Mouse (Mus musculus) myocyte (in vitro differentiated cells): ENCODE measurements around the gene Mitf.

Experiments
- E2F4 ChIP-seq: IDR thresholded peaks from one replicate; pipeline ENCODE4 v1.6.1; 2011; ENCODE audit warnings: mild to moderate bottlenecking, control low read depth, moderate library complexity; ENCODE audit not compliant: insufficient read depth
- MAX ChIP-seq: IDR thresholded peaks from one replicate; pipeline ENCODE4 v1.6.1; 2011; ENCODE audit warnings: low read depth, mild to moderate bottlenecking, control low read depth
- POLR2A ChIP-seq: IDR thresholded peaks from one replicate; pipeline ENCODE4 v1.6.1; 2011; ENCODE audit warnings: low read depth, mild to moderate bottlenecking, control low read depth, moderate library complexity; ENCODE audit not compliant: insufficient read length
- POLR2AphosphoS2 ChIP-seq: IDR thresholded peaks from one replicate; pipeline ENCODE4 v1.6.1; 2011; ENCODE audit warnings: low read depth, control low read depth; ENCODE audit not compliant: insufficient read length
- REST ChIP-seq: IDR thresholded peaks from one replicate; pipeline ENCODE4 v1.6.1; 2011; ENCODE audit warnings: mild to moderate bottlenecking, control low read depth, moderate library complexity; ENCODE audit not compliant: insufficient read depth, insufficient read length
- SRF ChIP-seq: IDR thresholded peaks from one replicate; pipeline ENCODE4 v1.6.1; 2011; ENCODE audit warnings: low read depth; ENCODE audit not compliant: control insufficient read depth, insufficient read length
- TCF12 ChIP-seq: IDR thresholded peaks from one replicate; pipeline ENCODE4 v1.6.1; 2011; ENCODE audit warnings: mild to moderate bottlenecking, control low read depth; ENCODE audit not compliant: poor library complexity, insufficient read depth, severe bottlenecking
- USF1 ChIP-seq: IDR thresholded peaks from one replicate; pipeline ENCODE4 v1.6.1; 2011; ENCODE audit warnings: low read depth, mild to moderate bottlenecking, control low read depth, moderate library complexity

DNA sequence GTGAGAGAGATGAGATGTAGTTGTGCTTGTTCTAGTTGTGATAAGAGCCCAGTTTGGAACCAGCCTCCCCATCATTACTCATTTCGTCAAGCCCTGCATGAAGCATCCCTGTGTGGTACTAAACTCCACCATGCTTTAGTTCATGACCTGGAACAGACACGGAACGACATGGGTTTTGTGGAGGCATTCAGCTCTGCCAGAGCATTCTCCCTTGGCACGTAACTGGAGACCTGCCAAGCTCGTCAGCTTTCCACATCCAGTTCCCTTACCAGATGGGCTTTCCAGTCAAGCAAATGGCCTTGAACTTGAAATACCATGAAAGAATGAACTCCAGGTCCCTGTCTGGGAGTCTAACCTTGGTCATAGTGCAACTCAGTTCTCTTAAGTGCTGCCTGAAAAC is 94.7 kb downstream of the Mitf start:
- TF ChIP-seq POLR2A = no peak
- TF ChIP-seq REST = no peak
- no peak for TF ChIP-seq USF1
- TF ChIP-seq E2F4 = no peak
- no peak for TF ChIP-seq TCF12
- no peak for TF ChIP-seq MAX
- no peak for TF ChIP-seq SRF
- TF ChIP-seq POLR2AphosphoS2 = no peak
